Mouse (Mus musculus) neural tube, embryonic 14.5 days (tissue): ENCODE results near the gene Inpp5d. TPM values are rescaled to one million over a fixed set of nuclear protein-coding genes. Genes with fewer than 3 reads are reported as not detected.

Experiments
- ATAC-seq: fragments of 200-750 bp; cut with Nextera tagmentation; 2 replicates; pipeline ENCODE4 v1.8.0; 2017; ENCODE audit warnings: low read depth, mild to moderate bottlenecking, moderate TSS enrichment, moderate library complexity
- H3K27ac ChIP-seq: fragments of 300-500 bp; sonication (generic); 2 replicates; pipeline ENCODE4 v1.5.1; 2014; ENCODE audit warnings: low read depth, mild to moderate bottlenecking, control low read depth, low read length, moderate library complexity, mixed read lengths
- H3K27me3 ChIP-seq: fragments of 300-500 bp; sonication (generic); 2 replicates; pipeline ENCODE4 v1.6.1; 2014; ENCODE audit warnings: low read length; ENCODE audit not compliant: control insufficient read depth, insufficient read depth
- H3K36me3 ChIP-seq: fragments of 300-500 bp; sonication (generic); 2 replicates; pipeline ENCODE4 v1.6.1; 2014; ENCODE audit warnings: low read length, mixed read lengths; ENCODE audit not compliant: control insufficient read depth, insufficient read depth
- H3K4me1 ChIP-seq: fragments of 300-500 bp; sonication (generic); 2 replicates; pipeline ENCODE4 v1.6.1; 2014; ENCODE audit warnings: low read length; ENCODE audit not compliant: control insufficient read depth, insufficient read depth
- H3K4me2 ChIP-seq: fragments of 300-500 bp; sonication (generic); 2 replicates; pipeline ENCODE4 v1.6.1; 2014; ENCODE audit warnings: mild to moderate bottlenecking, low read depth, low read length, control low read depth
- H3K4me3 ChIP-seq: fragments of 300-500 bp; sonication (generic); 2 replicates; pipeline ENCODE4 v1.5.1; 2014; ENCODE audit warnings: low read depth, low read length, control low read depth, mixed read lengths
- H3K9ac ChIP-seq: fragments of 300-500 bp; sonication (generic); replicated peaks from 2 replicates; pipeline ENCODE4 v1.6.1; 2014; ENCODE audit warnings: low read depth, mild to moderate bottlenecking, control low read depth, low read length, mixed read lengths
- H3K9me3 ChIP-seq: fragments of 300-500 bp; sonication (generic); 2 replicates; pipeline ENCODE4 v1.6.1; 2016; ENCODE audit warnings: low read length; ENCODE audit not compliant: control insufficient read depth
- WGBS: fragments of 180-500 bp; shearing (Covaris S2); extraction: QIAGEN DNeasy Blood & Tissue Kit; methylation state at CpG from one replicate; pipeline ENCODE4 v1.1.7; 2014; 5-methylcytosine and 5-hydroxymethylcytosine counted together
- polyA plus RNA-seq: library from polyadenylated mRNA; unstranded; fragments of >200 nt; fragmentation: Nextera tagmentation; extraction: Ambion mirVana; gene quantifications from 2 replicates; pipeline ENCODE4 v1.2.1, GENCODE M21; 2014

Inpp5d gene
- polyA plus RNA-seq, 1 experiment from 2014 or later, result 3.1 TPM

- WGBS, result under 1% methylated on average over 79 of the region's 79 CpGs
- peaks cover 8% of the 10 kb centered on the region for H3K4me1 ChIP-seq
- H3K36me3 ChIP-seq, result peaks cover 13% of the 10 kb centered on the region; the same call in 1 of the 2 replicates
- H3K9ac ChIP-seq, result peak within 1 kb of the TSS; percentile 91
- peak; percentile 99 for ATAC-seq
- H3K4me2 ChIP-seq, result peak within 1 kb of the TSS; percentile 58
- H3K27me3 ChIP-seq, result no peaks in the 10 kb centered on the region
- no peaks in the 10 kb centered on the region for H3K9me3 ChIP-seq
- peak within 1 kb of the TSS; percentile 95 for H3K4me3 ChIP-seq
- H3K27ac ChIP-seq, result peak within 1 kb of the TSS; percentile 89
Measured at GRCm38 (mm10) chr1:87755641-87756470, 135.7 kb downstream of the Inpp5d start, which contains the start of gene Atg16l1. Gene Atg16l1, plus strand, starts transcription at chr1:87755870.

GRCm38 (mm10) chr1:87763821-87764220 lies 143.7 kb downstream of the Inpp5d start:
- no peaks in the 10 kb centered on the region for H3K27me3 ChIP-seq
- no peaks in the 10 kb centered on the region for H3K9me3 ChIP-seq
- H3K4me2 ChIP-seq, result no peak overlapping the region
- H3K4me1 ChIP-seq, result no peaks in the 10 kb centered on the region
- peaks cover 70% of the 10 kb centered on the region for H3K36me3 ChIP-seq
- H3K9ac ChIP-seq, result no peak overlapping the region
- WGBS, result 96% methylated on average over 3 of the region's 3 CpGs
- no peak for ATAC-seq
- no peak overlapping the region for H3K27ac ChIP-seq
- no peak overlapping the region for H3K4me3 ChIP-seq

GRCm38 (mm10) chr1:87765741-87766140 lies 145.6 kb downstream of the Inpp5d start:
- ATAC-seq, result no peak
- Histone ChIP-seq H3K9ac (no peak overlapping the region), H3K36me3 (peaks cover 71% of the 10 kb centered on the region), H3K4me1 (no peaks in the 10 kb centered on the region), H3K27me3 (no peaks in the 10 kb centered on the region), H3K4me3 (no peak overlapping the region), H3K9me3 (no peaks in the 10 kb centered on the region), H3K4me2 (no peak overlapping the region), H3K27ac (no peak overlapping the region)
- WGBS, result 91% methylated on average over 2 of the region's 2 CpGs

DNA sequence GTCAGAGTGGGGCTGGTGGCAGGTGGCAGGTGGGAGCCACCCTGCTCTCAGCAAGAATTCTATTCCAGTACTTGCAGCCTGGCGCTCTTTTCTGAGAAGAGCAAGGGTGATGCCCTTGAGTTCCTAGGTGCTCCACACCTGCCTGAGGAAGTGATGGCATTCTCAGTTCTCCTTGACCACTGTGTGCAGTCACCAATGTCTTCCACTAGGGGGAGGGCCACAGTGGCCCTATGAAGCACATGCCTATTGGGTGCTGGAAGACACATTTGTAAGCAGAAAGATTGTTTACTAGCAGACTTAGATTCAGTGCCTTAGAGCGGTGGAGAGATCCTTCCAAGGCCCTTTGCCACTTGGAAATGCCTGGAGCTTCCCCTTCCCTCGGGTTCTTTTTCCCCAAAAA lies 146.1 kb downstream of the Inpp5d start:
- Histone ChIP-seq H3K36me3 (peaks cover 71% of the 10 kb centered on the region), H3K9me3 (no peaks in the 10 kb centered on the region), H3K4me2 (no peak overlapping the region), H3K4me1 (no peaks in the 10 kb centered on the region), H3K9ac (no peak overlapping the region), H3K4me3 (no peak overlapping the region), H3K27ac (no peak overlapping the region), H3K27me3 (no peaks in the 10 kb centered on the region)
- WGBS, result 92% methylated on average over 3 of the region's 3 CpGs
- ATAC-seq, result no peak

- Histone ChIP-seq H3K4me1 (no peaks in the 10 kb centered on the region), H3K9me3 (no peaks in the 10 kb centered on the region), H3K36me3 (peaks cover 76% of the 10 kb centered on the region), H3K4me3 (no peak overlapping the region), H3K27ac (no peak overlapping the region), H3K9ac (no peak overlapping the region), H3K4me2 (no peak overlapping the region), H3K27me3 (no peaks in the 10 kb centered on the region)
- no peak for ATAC-seq
- WGBS, result 93% methylated on average over 2 of the region's 2 CpGs
Measured at GRCm38 (mm10) chr1:87769263-87769662, 149.2 kb downstream of the Inpp5d start.

Other genes with a start within 250 kb of the Inpp5d start
- 0.68 and 1.5 TPM in 2 replicates for gene Kcnj13, start 225.6 kb upstream of the Inpp5d start, polyA plus RNA-seq
- gene Snorc, start 150.0 kb upstream of the Inpp5d start, polyA plus RNA-seq, result 0.86 and 1.8 TPM in 2 replicates
- 0.17 and 0.63 TPM in 2 replicates for gene Neu2, start 110.4 kb upstream of the Inpp5d start, polyA plus RNA-seq
- gene Ngef, start 46.4 kb upstream of the Inpp5d start, polyA plus RNA-seq, result 15.5 and 28.9 TPM in 2 replicates
- gene Atg16l1, start 135.6 kb downstream of the Inpp5d start, polyA plus RNA-seq, result 76.3 and 80.3 TPM in 2 replicates
- gene Sag, start 183.4 kb downstream of the Inpp5d start, polyA plus RNA-seq, result 2.2 and 3.2 TPM in 2 replicates
- 56.4 and 58.2 TPM in 2 replicates for gene Dgkd, start 233.0 kb downstream of the Inpp5d start, polyA plus RNA-seq